Mouse (Mus musculus): ENCODE data around the gene Srxn1.

DNA sequence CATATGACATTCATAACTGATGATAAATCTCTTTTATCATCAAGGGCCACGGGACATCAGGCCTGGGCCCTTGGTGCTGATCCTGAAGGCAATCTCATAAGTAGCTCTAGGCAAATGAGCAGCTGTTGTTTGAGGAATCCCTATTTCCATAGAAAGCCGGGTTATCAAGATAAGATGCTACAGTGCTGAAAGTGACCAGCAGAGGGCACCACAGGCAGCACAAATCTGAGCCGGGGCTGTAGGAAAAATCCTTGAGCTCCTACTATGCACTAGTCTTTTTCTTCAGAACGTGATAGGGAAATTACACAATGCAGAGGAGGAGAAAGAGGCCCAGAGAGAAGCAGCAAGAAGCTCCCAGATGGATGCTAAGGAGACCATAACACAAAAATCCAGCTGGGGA, 16.2 kb upstream of the Srxn1 start:
- TF ChIP-seq CTCF (IDR thresholded peaks at IDR 0.05; ENCODE audit: low read depth, low read length) (peak; percentile 94), POLR2A (IDR thresholded peaks at IDR 0.05; ENCODE audit: borderline replicate concordance, low read depth, low read length) (no peak)

Measured in bone marrow macrophage, adult 2 months (primary cell).